In genomic region chr5:100819568-100820480, GRCm38 (mm10) we compare ENCODE assay signal across 8 mouse cellular contexts. TPM values are rescaled to one million over a fixed set of nuclear protein-coding genes. Genes with fewer than 3 reads are reported as not detected.
DNase-seq lines count a peak whose midpoint lies in the region; ATAC-seq and TF ChIP-seq lines count a peak whose summit lies in the region.

No protein-coding gene starts in this region.

- no peak for TF ChIP-seq EP300 in liver, embryonic 14.5 days (IDR thresholded peaks at IDR 0.05; ENCODE audit: low read depth)

- 30% methylated on average over 16 of the region's 16 CpGs for WGBS in heart, embryonic 16.5 days
- WGBS in liver, embryonic 14.5 days (ENCODE audit: insufficient replicate concordance), result 22% methylated on average over 16 of the region's 16 CpGs

- TF ChIP-seq CTCF in bone marrow macrophage, adult 2 months (IDR thresholded peaks at IDR 0.05; ENCODE audit: low read depth, low read length), result no peak
- peak; percentile 60 for TF ChIP-seq CTCF in liver, embryonic 14.5 days (IDR thresholded peaks at IDR 0.05; ENCODE audit: low read depth)

- no peaks in the 10 kb centered on the region; the same call in 1 of the 2 replicates for H3K36me3 ChIP-seq in heart, embryonic 16.5 days (ENCODE audit: control insufficient read depth, insufficient read depth)
- peaks cover 2% of the 10 kb centered on the region; the same call in 1 of the 2 replicates for H3K36me3 ChIP-seq in liver, embryonic 14.5 days (replicated peaks; ENCODE audit: control insufficient read depth, insufficient read depth, low read depth)

- no peaks in the 10 kb centered on the region for H3K9me3 ChIP-seq in heart, embryonic 16.5 days (replicated peaks; ENCODE audit: control insufficient read depth, low read length)
- H3K9me3 ChIP-seq in liver, embryonic 14.5 days (ENCODE audit: control insufficient read depth, low read length), result no peaks in the 10 kb centered on the region

- peak overlapping the region; percentile 96 for H3K4me3 ChIP-seq in bone marrow macrophage, adult 2 months (ENCODE audit: insufficient read depth, low read length)
- peak overlapping the region; percentile 95 for H3K4me3 ChIP-seq in heart, embryonic 16.5 days (ENCODE audit: low read length)
- H3K4me3 ChIP-seq in liver, embryonic 14.5 days (ENCODE audit: insufficient read depth in 1 of 2, low read depth in 2 of 2, low read length in 2 of 2), result peak overlapping the region; percentile 79 to 93

- H3K4me1 ChIP-seq in bone marrow macrophage, adult 2 months (ENCODE audit: control insufficient read depth, insufficient read depth, low read length), result peaks cover 3% of the 10 kb centered on the region; the same call in 1 of the 2 replicates
- no peaks in the 10 kb centered on the region for H3K4me1 ChIP-seq in heart, embryonic 16.5 days (ENCODE audit: control insufficient read depth, insufficient read depth, low read length)
- H3K4me1 ChIP-seq in liver, embryonic 14.5 days (replicated peaks; ENCODE audit: control insufficient read depth in 2 of 2, insufficient read depth in 2 of 2, low read length in 1 of 2), result peaks cover 3 to 8% of the 10 kb centered on the region in 2 experiments

- no peaks in the 10 kb centered on the region for H3K27me3 ChIP-seq in heart, embryonic 16.5 days (ENCODE audit: control insufficient read depth, insufficient read depth, low read length)
- no peaks in the 10 kb centered on the region for H3K27me3 ChIP-seq in liver, embryonic 14.5 days (ENCODE audit: control insufficient read depth, insufficient read depth, low read length)

- peak overlapping the region; percentile 85 for H3K4me2 ChIP-seq in heart, embryonic 16.5 days (ENCODE audit: low read depth, low read length)
- peak overlapping the region; percentile 73 for H3K4me2 ChIP-seq in liver, embryonic 14.5 days (ENCODE audit: low read depth)

- no peak for TF ChIP-seq POLR2A in bone marrow macrophage, adult 2 months (IDR thresholded peaks at IDR 0.05; ENCODE audit: borderline replicate concordance, low read depth, low read length)

- ATAC-seq in heart, embryonic 16.5 days (replicated peaks; ENCODE audit: extremely low read depth, insufficient read depth, low FRiP score), result no peak
- ATAC-seq in liver, embryonic 14.5 days (ENCODE audit: insufficient read depth), result peak; percentile 33

- H3K9ac ChIP-seq in heart, embryonic 16.5 days (ENCODE audit: low read length), result peak overlapping the region; percentile 99
- H3K9ac ChIP-seq in liver, embryonic 14.5 days (replicated peaks), result peak overlapping the region; percentile 85

- DNase-seq in kidney, adult 9 months, result peak; percentile 19
- DNase-seq in kidney, adult 18-20 months, result no peak
- peak in 1 of 3 experiments; percentile 31 for DNase-seq in liver, embryonic 14.5 days (ENCODE audit: low read depth in 3 of 3, low spot score in 3 of 3)
- peak; percentile 26 for DNase-seq in retina, embryonic 14.5 days (ENCODE audit: low spot score)
- no peak for DNase-seq in layer of hippocampus, adult 9-10 months (ENCODE audit: low spot score)
- DNase-seq in gastrocnemius, adult 18-20 months (ENCODE audit: low spot score), result no peak

- peak overlapping the region; percentile 44; the same call in 1 of the 2 replicates for H3K27ac ChIP-seq in bone marrow macrophage, adult 2 months (ENCODE audit: insufficient read depth, low read depth, low read length)
- peak overlapping the region; percentile 78 for H3K27ac ChIP-seq in heart, embryonic 16.5 days (ENCODE audit: low read length)
- peak overlapping the region; percentile 73 for H3K27ac ChIP-seq in liver, embryonic 14.5 days

RNA-seq across cellular contexts. Expression of gene Abraxas1, which starts 0.9 kb away (rescaled TPM):
- 9.9 and 14.9 TPM in 2 replicates for polyA plus RNA-seq in bone marrow macrophage, adult 2 months (2012; ENCODE audit: insufficient read depth, insufficient read length, missing spikeins)
- 29.5 and 38.1 TPM in 2 replicates for polyA plus RNA-seq in heart, embryonic 16.5 days (2015; fragmentation: Nextera tagmentation; extraction: Ambion mirVana)
- 7.1 and 10.4 TPM in 2 replicates for polyA plus RNA-seq in liver, embryonic 14.5 days (2012; rRNA removed)
- 11.5 and 13.1 TPM in 2 replicates for polyA plus RNA-seq in liver, embryonic 14.5 days (2014; fragmentation: Nextera tagmentation; extraction: Ambion mirVana)
- 1 to 10 TPM; 4.1 to 4.9 TPM for total RNA-seq in gastrocnemius, adult 18-20 months (2021)

RNA-seq across cellular contexts. Expression of gene Mrps18c, which starts 21.4 kb away (rescaled TPM):
- 141 and 142 TPM in 2 replicates for polyA plus RNA-seq in bone marrow macrophage, adult 2 months (2012; ENCODE audit: insufficient read depth, insufficient read length, missing spikeins)
- 124 and 128 TPM in 2 replicates for polyA plus RNA-seq in heart, embryonic 16.5 days (2015; fragmentation: Nextera tagmentation; extraction: Ambion mirVana)
- 27.8 and 49.4 TPM in 2 replicates for polyA plus RNA-seq in liver, embryonic 14.5 days (2012; rRNA removed)
- 164 and 180 TPM in 2 replicates for polyA plus RNA-seq in liver, embryonic 14.5 days (2014; fragmentation: Nextera tagmentation; extraction: Ambion mirVana)
- 10 to 100 TPM; 69.9 to 71.4 TPM for total RNA-seq in gastrocnemius, adult 18-20 months (2021)

RNA-seq across cellular contexts. Expression of gene Helq, which starts 21.4 kb away (rescaled TPM):
- 2.5 and 8.2 TPM in 2 replicates for polyA plus RNA-seq in bone marrow macrophage, adult 2 months (2012; ENCODE audit: insufficient read depth, insufficient read length, missing spikeins)
- polyA plus RNA-seq in heart, embryonic 16.5 days (2015; fragmentation: Nextera tagmentation; extraction: Ambion mirVana), result 8.7 and 9.5 TPM in 2 replicates
- polyA plus RNA-seq in liver, embryonic 14.5 days (2012; rRNA removed), result 7.3 and 13.9 TPM in 2 replicates
- 12.2 and 12.4 TPM in 2 replicates for polyA plus RNA-seq in liver, embryonic 14.5 days (2014; fragmentation: Nextera tagmentation; extraction: Ambion mirVana)
- 1 to 10 TPM; 3.5 to 4.5 TPM for total RNA-seq in gastrocnemius, adult 18-20 months (2021)

RNA-seq across cellular contexts. Expression of gene Gpat3, which starts 25.7 kb away (rescaled TPM):
- 0.37 and 0.67 TPM in 2 replicates for polyA plus RNA-seq in bone marrow macrophage, adult 2 months (2012; ENCODE audit: insufficient read depth, insufficient read length, missing spikeins)
- 13.6 and 15.3 TPM in 2 replicates for polyA plus RNA-seq in heart, embryonic 16.5 days (2015; fragmentation: Nextera tagmentation; extraction: Ambion mirVana)
- 0.68 and 0.77 TPM in 2 replicates for polyA plus RNA-seq in liver, embryonic 14.5 days (2012; rRNA removed)
- polyA plus RNA-seq in liver, embryonic 14.5 days (2014; fragmentation: Nextera tagmentation; extraction: Ambion mirVana), result 0.94 and 1.4 TPM in 2 replicates
- total RNA-seq in gastrocnemius, adult 18-20 months (2021), result 10 to 100 TPM in 1 of 2 experiments, 1 to 10 TPM in 1; 4.8 to 10.3 TPM

Comparison
In these comparisons a context has a peak if more than half of its experiments do, and no peak if none do; other contexts are left out.
1. DNase-seq: peak in kidney, adult 9 months (single experiment) and retina, embryonic 14.5 days (single experiment); none in kidney, adult 18-20 months (single experiment), layer of hippocampus, adult 9-10 months (single experiment) and gastrocnemius, adult 18-20 months (single experiment).
2. Peak in every context shown above with its lines, with median percentiles within 50 percentile points of each other: H3K27ac ChIP-seq and H3K4me3 ChIP-seq.